Mouse (Mus musculus): ENCODE results near the gene Uqcc3.
"Not testable (repeated sequence)": the region's sequence is repeated elsewhere in the genome, so short reads cannot be mapped to it uniquely, and the experiment has no call there.

- TF ChIP-seq GATA1 (IDR thresholded peaks at IDR 0.05; ENCODE audit: borderline replicate concordance, low read length); FLI1 (IDR thresholded peaks at IDR 0.05; ENCODE audit: low read length): not testable (repeated sequence)
Measured at GRCm38 (mm10) chr19:8896231-8896630, 15.5 kb upstream of the Uqcc3 start.
